Mouse (Mus musculus): ENCODE measurements around the gene Pde4dip.

The Pde4dip gene

DNA sequence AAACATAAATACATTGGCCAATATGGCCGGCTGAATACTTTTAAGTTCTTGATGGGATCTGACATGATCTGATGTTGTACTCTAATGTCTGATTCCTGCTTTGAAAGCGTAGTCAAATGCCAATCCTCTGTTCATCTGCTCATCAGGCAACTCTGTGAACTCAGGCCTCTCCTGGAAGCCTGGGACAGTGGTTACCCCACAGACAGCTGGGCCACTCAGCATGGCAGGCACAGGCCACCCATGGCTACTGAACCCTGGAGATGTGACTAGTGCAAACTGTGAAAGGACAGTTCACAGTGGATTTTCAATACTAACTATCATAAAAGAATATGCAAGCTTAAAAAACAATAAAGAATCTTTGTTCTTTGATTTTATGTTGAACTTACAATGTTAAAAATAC, 85.6 kb downstream of the Pde4dip start:
- TF ChIP-seq GATA4 (IDR thresholded peaks at IDR 0.05; ENCODE audit: insufficient replicate concordance, low read length), result no peak

DNA sequence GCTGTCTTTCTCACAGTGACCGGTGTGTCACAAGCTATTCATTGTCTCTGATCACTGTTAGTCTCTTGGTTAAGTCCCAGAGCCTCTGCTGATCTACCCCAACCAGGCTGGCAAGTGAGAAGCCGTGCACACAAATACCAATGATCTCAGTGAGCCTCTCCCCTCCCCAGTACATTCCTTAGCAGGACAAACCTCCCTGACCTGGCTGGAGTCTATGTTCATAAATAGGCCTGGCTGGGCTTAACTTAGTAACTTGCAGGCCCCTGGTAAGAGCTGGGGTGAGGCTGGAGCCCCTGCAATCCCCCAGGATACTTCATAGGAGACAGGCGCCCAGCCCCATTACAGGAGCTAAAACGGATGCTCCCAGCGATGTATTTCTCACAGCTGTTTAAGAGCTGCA, 86.2 kb downstream of the Pde4dip start:
- TF ChIP-seq GATA4 (IDR thresholded peaks at IDR 0.05; ENCODE audit: insufficient replicate concordance, low read length), result no peak

- no peak for TF ChIP-seq GATA4 (IDR thresholded peaks at IDR 0.05; ENCODE audit: insufficient replicate concordance, low read length)
Observed at GRCm38 (mm10) chr3:97801178-97801699, 87.3 kb downstream of the Pde4dip start.

DNA sequence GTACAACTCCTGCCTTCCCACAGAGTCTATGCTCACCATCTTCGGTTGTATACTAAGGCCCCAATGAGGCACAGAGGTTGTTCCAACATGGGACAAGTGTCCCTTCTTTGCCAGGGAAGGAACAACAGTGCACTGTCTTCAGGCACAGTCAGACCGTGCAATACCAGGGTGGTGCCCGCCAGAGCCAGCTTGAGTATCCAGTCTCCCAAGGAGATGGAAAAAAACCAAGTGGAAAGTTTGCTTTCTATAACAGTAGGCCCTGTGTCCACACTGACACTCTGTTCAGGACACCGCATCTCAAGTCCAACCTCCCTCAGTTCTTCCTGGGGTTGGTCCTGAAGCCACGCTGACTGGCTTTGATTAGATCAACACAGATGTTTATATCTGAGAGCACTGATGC, 87.8 kb downstream of the Pde4dip start:
- no peak for TF ChIP-seq GATA4 (IDR thresholded peaks at IDR 0.05; ENCODE audit: insufficient replicate concordance, low read length)

- TF ChIP-seq GATA4 (IDR thresholded peaks at IDR 0.05; ENCODE audit: insufficient replicate concordance, low read length), result no peak
Observed at GRCm38 (mm10) chr3:97800004-97800403, 88.5 kb downstream of the Pde4dip start.

DNA sequence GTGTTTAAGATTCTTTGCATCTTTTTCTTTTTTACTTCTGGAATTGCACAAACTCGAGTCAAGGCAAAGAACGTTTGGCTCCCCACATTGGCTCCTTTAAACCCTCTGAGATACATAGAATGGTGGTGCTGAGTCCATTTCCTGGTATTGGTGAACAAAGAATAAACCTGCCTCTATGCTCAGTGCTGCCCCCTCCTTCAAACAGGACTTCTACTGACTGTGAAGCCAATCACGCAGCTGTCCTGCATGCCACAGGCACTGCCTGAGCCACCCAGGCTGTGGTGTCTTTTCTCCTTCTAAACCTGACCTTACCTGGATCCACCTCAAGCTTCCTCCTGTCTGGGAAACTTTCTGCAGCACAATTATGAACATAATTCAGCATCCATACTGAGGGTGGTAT, 89.2 kb downstream of the Pde4dip start:
- TF ChIP-seq GATA4 (IDR thresholded peaks at IDR 0.05; ENCODE audit: insufficient replicate concordance, low read length), result no peak

- no peak for TF ChIP-seq GATA4 (IDR thresholded peaks at IDR 0.05; ENCODE audit: insufficient replicate concordance, low read length)
Observed at GRCm38 (mm10) chr3:97797371-97797770, 91.1 kb downstream of the Pde4dip start.

- no peak for TF ChIP-seq GATA4 (IDR thresholded peaks at IDR 0.05; ENCODE audit: insufficient replicate concordance, low read length)
Observed at GRCm38 (mm10) chr3:97793995-97794394, 94.5 kb downstream of the Pde4dip start.

GRCm38 (mm10) chr3:97790150-97790549, 98.4 kb downstream of the Pde4dip start:
- no peak for TF ChIP-seq GATA4 (IDR thresholded peaks at IDR 0.05; ENCODE audit: insufficient replicate concordance, low read length)

DNA sequence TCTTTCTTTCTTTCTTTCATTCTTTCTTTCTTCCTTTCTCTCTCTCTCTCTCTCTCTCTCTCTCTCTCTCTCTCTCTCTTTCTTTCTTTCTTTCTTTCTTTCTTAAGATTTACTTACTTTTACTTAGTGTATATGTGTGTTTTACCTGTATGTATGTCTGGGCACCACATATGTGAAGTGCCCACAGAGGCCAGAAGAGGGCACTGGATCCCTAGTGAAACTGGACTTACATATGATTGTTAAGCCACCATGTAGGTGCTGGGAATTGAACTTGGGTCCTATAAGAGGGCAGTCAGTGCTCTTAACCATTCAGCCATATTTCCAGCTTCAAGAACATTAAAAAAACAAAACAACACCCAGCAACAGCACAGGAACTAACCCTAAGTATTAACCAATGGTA, 99.2 kb downstream of the Pde4dip start:
- TF ChIP-seq GATA4 (IDR thresholded peaks at IDR 0.05; ENCODE audit: insufficient replicate concordance, low read length), result no peak

DNA sequence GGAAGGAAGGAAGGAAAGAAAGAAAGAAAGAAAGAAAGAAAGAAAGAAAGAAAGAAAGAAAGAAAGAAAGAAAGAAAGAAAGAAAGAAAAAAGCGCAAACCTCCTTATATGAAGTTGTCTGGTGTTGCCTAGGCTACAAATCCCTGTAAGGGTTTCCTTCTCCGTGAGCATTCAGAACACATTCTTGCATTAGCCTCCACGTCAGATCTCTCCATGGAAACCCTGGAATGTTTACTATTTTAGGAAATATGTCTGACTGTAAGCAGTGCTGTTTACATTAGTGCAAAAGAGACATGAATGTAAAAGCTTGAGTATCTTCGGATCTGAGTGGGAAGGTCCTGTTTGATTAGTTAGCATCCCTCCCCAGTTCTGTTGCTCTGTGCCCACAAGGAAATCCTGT, 112.3 kb downstream of the Pde4dip start:
- no peak for TF ChIP-seq GATA4 (IDR thresholded peaks at IDR 0.05; ENCODE audit: insufficient replicate concordance, low read length)

DNA sequence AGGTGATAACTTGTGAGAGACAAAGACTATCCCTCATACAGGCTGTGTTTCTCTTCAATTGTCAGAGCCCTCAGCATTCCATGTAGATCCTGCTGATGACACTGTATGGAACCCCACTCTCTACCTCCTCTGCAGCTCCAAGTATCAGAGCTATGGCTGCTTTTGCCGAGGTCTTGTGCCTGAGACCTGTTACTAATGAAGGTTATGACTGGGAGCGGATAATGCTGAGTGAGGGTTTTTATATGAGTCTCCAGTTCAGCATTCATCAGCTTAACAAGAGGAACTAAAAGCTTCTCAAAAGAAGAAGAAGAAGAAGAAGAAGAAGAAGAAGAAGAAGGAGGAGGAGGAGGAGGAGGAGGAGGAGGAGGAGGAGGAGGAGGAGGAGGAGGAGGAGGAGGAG, 112.8 kb downstream of the Pde4dip start:
- TF ChIP-seq GATA4 (IDR thresholded peaks at IDR 0.05; ENCODE audit: insufficient replicate concordance, low read length), result no peak

DNA sequence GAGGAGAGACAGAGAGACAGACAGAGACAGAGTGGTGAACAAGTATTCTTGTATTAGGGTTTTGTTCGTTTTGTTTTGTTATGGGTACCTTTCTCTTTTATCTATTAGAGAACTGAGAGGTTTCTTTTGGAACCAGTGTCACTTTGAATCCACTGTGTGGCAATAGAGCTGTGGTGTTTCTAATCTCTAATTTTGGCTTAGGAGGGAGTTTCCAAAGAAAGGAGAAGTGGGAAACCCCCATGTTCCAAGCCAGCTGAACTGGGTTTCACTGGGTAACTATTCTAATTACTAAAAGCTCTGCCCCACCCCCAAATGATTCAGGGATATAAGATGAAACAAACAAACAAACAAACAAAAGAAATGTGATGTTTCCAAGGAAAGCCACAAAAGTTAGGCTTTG, 113.6 kb downstream of the Pde4dip start:
- TF ChIP-seq GATA4 (IDR thresholded peaks at IDR 0.05; ENCODE audit: insufficient replicate concordance, low read length), result no peak

GRCm38 (mm10) chr3:97767771-97768762, 120.4 kb downstream of the Pde4dip start:
- TF ChIP-seq GATA4 (IDR thresholded peaks at IDR 0.05; ENCODE audit: insufficient replicate concordance, low read length), result peak; percentile 7; the same call in 1 of the 2 replicates

DNA sequence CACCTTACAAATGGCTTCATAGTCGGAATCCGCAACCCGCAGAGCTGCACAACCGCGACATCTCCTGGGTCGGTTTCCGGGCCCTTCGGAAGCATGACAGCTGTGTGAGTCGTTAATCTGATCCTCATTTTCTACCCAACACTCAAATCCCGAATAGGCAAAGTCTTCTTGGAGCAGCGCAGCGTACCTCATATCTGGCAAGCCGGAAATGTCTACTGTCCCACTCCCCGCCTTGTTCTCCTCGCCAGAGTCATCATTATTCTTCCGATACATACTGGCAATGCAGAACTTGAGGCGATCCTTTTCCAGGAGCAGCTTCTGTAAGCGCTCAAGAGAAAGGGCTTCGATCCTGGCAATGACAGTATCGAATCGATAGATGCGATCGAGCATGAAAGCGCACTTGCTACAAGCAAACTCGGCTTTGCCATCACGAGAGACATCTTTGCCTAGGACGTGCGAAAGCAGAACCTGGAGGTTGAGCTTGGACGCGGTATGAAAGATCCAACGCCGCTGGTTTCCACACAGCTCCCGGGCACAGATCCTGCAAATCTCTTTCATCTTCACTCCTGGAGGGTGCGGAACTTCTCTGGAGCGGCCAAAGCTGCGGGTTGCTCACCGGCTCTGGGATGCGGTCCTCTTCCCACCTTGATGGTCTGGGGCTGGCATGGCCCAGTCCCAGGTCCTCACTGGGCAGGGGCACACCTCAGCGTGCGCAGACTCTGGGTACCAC, 121.3 kb downstream of the Pde4dip start:
- TF ChIP-seq GATA4 (IDR thresholded peaks at IDR 0.05; ENCODE audit: insufficient replicate concordance, low read length), result no peak

DNA sequence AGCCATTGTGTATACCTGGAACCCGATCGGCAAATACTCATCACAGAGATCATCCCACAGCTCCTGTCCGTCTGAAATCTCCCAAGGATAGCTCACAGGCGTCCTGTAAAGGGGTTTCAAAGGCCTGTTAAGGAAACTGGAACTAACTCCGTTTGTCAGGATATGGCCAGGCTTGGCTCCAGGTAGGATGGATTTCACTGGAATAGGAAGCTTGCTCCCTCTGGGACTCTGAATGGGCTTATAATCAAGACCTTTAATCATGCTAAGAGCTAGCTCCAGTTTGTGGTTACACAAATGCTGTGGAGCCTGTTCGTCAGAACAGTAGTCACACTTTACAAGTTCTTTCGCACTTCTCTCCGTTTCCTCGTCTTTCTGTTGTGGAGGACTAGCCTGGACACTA, 122.0 kb downstream of the Pde4dip start:
- no peak for TF ChIP-seq GATA4 (IDR thresholded peaks at IDR 0.05; ENCODE audit: insufficient replicate concordance, low read length)
